Mouse (Mus musculus) heart, embryonic 15.5 days (tissue): ENCODE results near the gene Bmp5. TPM values are rescaled to one million over a fixed set of nuclear protein-coding genes. Genes with fewer than 3 reads are reported as not detected.
"Not testable (repeated sequence)": the region's sequence is repeated elsewhere in the genome, so short reads cannot be mapped to it uniquely, and the experiment has no call there.

Source experiments
- ATAC-seq: fragments of 200-750 bp; cut with Nextera tagmentation; replicated peaks from 2 replicates; pipeline ENCODE4 v1.8.0; 2017; ENCODE audit warnings: low read depth, moderate TSS enrichment; ENCODE audit not compliant: insufficient number of reproducible peaks, insufficient read depth, low FRiP score
- H3K27ac ChIP-seq: fragments of 300-500 bp; sonication (generic); 2 replicates; pipeline ENCODE4 v1.5.1; 2015; ENCODE audit warnings: mild to moderate bottlenecking, inconsistent platforms
- H3K27me3 ChIP-seq: fragments of 300-500 bp; sonication (generic); 2 replicates; pipeline ENCODE4 v1.6.1; 2015; ENCODE audit warnings: inconsistent platforms
- H3K36me3 ChIP-seq: fragments of 300-500 bp; sonication (generic); 2 replicates; pipeline ENCODE4 v1.6.1; 2015; ENCODE audit warnings: mild to moderate bottlenecking, inconsistent platforms
- H3K4me1 ChIP-seq: fragments of 300-500 bp; sonication (generic); replicated peaks from 2 replicates; pipeline ENCODE4 v1.6.1; 2015; ENCODE audit warnings: inconsistent platforms
- H3K4me2 ChIP-seq: fragments of 300-500 bp; sonication (generic); 2 replicates; pipeline ENCODE4 v1.6.1; 2015; ENCODE audit warnings: inconsistent platforms, mild to moderate bottlenecking, moderate library complexity
- H3K4me3 ChIP-seq: fragments of 300-500 bp; sonication (generic); 2 replicates; pipeline ENCODE4 v1.5.1; 2015; ENCODE audit warnings: mild to moderate bottlenecking, inconsistent platforms
- H3K9ac ChIP-seq: fragments of 300-500 bp; sonication (generic); 2 replicates; pipeline ENCODE4 v1.6.1; 2015; ENCODE audit warnings: mild to moderate bottlenecking, inconsistent platforms
- H3K9me3 ChIP-seq: fragments of 300-500 bp; sonication (generic); replicated peaks from 2 replicates; pipeline ENCODE4 v1.6.1; 2016; ENCODE audit warnings: inconsistent platforms
- WGBS: fragments of 180-500 bp; shearing (Covaris S2); methylation state at CpG from one replicate; pipeline ENCODE4 v1.1.7; 2015; ENCODE audit warnings: mixed read lengths; 5-methylcytosine and 5-hydroxymethylcytosine counted together
- polyA plus RNA-seq: library from polyadenylated mRNA; unstranded; fragments of >200 nt; fragmentation: Nextera tagmentation; extraction: Ambion mirVana; gene quantifications from 2 replicates; pipeline ENCODE4 v1.2.1, GENCODE M21; 2015

Bmp5 gene
- polyA plus RNA-seq, 1 experiment from 2014 or later = 5.4 TPM

DNA sequence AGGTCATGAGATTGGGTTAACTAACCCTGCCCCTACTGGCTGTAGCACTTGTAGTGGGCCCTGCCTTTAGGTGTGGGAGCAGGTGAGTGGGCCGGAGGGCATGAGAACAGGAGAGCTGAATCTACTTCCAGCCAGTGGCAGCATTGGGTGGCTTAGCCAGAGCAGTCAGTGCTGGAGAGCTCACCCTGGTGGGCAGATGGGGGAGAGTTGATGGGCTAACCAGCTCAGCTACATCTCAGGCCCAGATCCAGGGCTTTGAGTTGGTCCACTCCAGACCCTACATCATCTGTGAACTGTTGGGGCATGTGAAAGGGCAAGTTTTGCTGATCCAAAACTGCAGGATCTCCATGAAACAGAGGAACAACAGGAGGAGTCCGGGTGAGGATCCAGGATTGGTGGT lies 8.4 kb downstream of the Bmp5 start:
- H3K4me3 ChIP-seq = no peak overlapping the region
- H3K4me2 ChIP-seq = no peak overlapping the region
- H3K9me3 ChIP-seq = no peaks in the 10 kb centered on the region
- WGBS = 88% methylated on average over 2 of the region's 2 CpGs
- no peak for ATAC-seq
- peaks cover 10% of the 10 kb centered on the region for H3K4me1 ChIP-seq
- H3K36me3 ChIP-seq = no peaks in the 10 kb centered on the region
- no peaks in the 10 kb centered on the region for H3K27me3 ChIP-seq
- no peak overlapping the region for H3K9ac ChIP-seq
- H3K27ac ChIP-seq = no peak overlapping the region

DNA sequence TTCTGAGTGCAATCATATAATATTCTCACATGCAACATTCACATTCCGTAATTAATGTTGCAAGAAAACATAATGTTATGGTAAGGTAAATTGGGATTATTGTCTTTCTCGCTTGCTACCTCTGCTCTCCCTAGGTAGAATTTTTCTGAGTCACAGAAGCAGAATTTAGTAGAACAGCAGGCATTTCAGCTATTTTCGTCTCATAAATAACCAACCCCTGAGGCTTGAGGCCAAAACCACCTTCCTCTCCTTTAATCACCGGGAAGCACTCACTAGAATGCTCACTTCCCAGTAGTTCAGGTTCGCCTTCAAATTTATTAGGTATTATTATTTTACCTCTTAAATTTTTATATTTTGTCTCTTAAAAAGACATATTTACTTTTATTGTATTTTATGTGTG lies 10.8 kb downstream of the Bmp5 start:
- no peak overlapping the region for H3K27ac ChIP-seq
- no peaks in the 10 kb centered on the region for H3K36me3 ChIP-seq
- peaks cover 6% of the 10 kb centered on the region; the same call in 1 of the 2 replicates for H3K4me1 ChIP-seq
- no peak overlapping the region for H3K4me2 ChIP-seq
- H3K9ac ChIP-seq = no peak overlapping the region
- no peaks in the 10 kb centered on the region for H3K9me3 ChIP-seq
- H3K27me3 ChIP-seq = no peaks in the 10 kb centered on the region
- 95% methylated on average over 5 of the region's 5 CpGs for WGBS
- no peak overlapping the region for H3K4me3 ChIP-seq
- ATAC-seq = no peak

DNA sequence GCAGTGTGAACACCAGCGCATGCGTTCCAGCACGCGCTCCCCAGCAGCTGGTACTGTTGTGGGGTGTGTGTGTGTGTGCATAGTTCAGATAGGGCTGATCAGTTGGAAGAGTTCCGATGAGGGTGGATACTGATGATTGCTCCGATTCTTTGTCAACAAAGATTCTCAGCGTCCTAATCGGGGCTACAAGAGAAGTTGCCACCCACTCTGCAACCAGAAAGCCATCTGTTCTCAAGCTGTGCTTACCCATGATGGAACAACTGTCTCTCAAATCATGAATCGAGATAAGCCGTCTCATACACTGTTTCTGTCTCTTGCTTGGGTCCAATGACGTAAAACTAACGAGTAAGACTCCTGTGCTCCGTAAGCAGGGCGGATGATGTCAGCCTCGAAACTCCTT lies 12.0 kb downstream of the Bmp5 start:
- no peaks in the 10 kb centered on the region for H3K9me3 ChIP-seq
- H3K27me3 ChIP-seq = no peaks in the 10 kb centered on the region
- H3K4me3 ChIP-seq = no peak overlapping the region
- no peak overlapping the region for H3K4me2 ChIP-seq
- no peak overlapping the region for H3K27ac ChIP-seq
- no peaks in the 10 kb centered on the region for H3K36me3 ChIP-seq
- H3K4me1 ChIP-seq = no peaks in the 10 kb centered on the region; the same call in 1 of the 2 replicates
- H3K9ac ChIP-seq = no peak overlapping the region
- ATAC-seq = no peak
- 77% methylated on average over 15 of the region's 15 CpGs for WGBS

DNA sequence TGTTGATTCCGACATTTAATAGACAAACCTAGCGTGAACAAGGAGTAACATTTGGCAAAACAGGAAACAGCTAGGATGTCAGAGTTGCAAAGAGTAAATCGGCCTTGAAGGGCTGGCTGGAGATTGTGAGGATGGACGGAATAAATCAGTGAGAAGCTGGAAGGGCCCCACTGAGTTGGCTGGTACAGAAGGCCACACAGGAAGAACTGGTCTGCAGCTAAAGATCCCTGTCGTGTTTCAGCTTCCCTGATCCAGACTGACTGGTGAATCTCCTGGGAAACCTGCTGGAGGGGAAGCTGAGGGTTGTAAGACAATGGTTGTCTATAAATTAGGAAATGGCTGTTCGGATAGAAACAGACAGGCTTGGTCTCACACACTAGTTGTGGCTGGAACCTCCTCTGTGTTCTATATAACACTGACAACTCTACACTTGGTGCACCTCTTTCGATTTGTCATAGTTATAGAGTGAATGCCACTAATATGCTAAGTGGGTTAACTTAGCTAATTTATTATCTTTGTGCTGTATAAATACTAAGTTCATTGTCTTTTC lies 14.8 kb downstream of the Bmp5 start:
- Histone ChIP-seq H3K27me3 (no peaks in the 10 kb centered on the region), H3K4me2 (no peak overlapping the region), H3K4me1 (no peaks in the 10 kb centered on the region), H3K4me3 (no peak overlapping the region), H3K9me3 (no peaks in the 10 kb centered on the region), H3K36me3 (no peaks in the 10 kb centered on the region), H3K27ac (no peak overlapping the region), H3K9ac (no peak overlapping the region)
- no peak for ATAC-seq
- 66% methylated on average over 7 of the region's 7 CpGs for WGBS

DNA sequence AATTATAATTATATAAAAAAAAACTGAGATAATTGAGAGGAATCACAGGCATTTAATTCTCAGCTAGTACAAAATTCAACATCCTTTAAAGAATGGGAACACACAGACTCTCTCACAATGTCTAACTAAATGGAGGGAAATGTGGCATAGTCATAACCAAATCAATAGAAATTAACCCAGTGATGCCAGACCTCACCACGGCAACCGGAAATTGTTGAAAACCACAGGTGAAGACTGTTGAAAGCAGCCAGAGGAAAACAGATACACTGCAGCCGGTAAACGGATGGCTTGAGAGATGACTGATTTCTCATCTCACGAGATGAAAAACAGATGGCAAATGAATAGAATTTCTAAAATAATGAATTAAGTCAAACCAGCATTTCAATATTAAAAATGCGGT lies 29.8 kb downstream of the Bmp5 start:
- Histone ChIP-seq H3K27me3 (no peaks in the 10 kb centered on the region), H3K27ac (no peak overlapping the region), H3K4me1 (no peaks in the 10 kb centered on the region), H3K36me3 (no peaks in the 10 kb centered on the region), H3K9me3 (no peaks in the 10 kb centered on the region), H3K4me3 (no peak overlapping the region), H3K9ac (no peak overlapping the region), H3K4me2 (no peak overlapping the region)
- 77% methylated on average over 6 of the region's 6 CpGs for WGBS
- ATAC-seq = no peak

DNA sequence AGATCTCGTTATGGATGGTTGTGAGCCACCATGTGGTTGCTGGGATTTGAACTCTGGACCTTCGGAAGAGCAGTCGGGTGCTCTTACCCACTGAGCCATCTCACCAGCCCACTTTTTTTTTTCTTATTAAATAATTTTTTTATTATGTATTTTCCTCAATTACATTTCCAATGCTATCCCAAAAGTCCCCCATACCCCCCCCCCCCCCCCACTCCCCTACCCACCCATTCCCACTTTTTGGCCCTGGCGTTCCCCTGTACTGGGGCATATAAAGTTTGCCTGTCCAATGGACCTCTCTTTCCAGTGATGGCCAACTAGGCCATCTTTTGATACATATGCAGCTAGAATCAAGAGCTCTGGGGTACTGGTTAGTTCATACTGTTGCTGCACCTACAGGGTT lies 33.0 kb downstream of the Bmp5 start:
- WGBS = 91% methylated on average over 4 of the region's 4 CpGs
- H3K4me1 ChIP-seq, H3K4me2 ChIP-seq, H3K36me3 ChIP-seq, H3K9me3 ChIP-seq, H3K27ac ChIP-seq, ATAC-seq, H3K4me3 ChIP-seq, H3K9ac ChIP-seq, H3K27me3 ChIP-seq: not testable (repeated sequence)

DNA sequence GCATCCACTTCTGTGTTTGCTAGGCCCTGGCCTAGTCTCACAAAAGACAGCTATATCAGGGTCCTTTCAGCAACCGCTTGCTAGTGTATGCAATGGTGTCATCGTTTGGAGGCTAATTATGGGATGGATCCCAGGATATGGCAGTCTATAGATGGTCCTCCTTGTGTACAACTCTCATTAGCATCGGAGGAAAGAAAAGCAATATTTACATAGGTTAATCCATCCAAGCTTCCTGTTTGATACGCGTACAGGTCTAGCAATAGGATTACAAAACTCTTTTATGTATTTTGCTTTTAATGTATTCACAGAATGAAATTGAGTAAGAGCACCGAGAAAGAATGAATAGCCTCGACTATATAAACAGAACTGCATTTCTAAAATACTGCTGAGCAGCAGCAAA lies 33.5 kb downstream of the Bmp5 start:
- peaks cover 4% of the 10 kb centered on the region; the same call in 1 of the 2 replicates for H3K4me1 ChIP-seq
- no peaks in the 10 kb centered on the region for H3K9me3 ChIP-seq
- no peaks in the 10 kb centered on the region for H3K36me3 ChIP-seq
- no peak overlapping the region for H3K9ac ChIP-seq
- no peak overlapping the region for H3K4me2 ChIP-seq
- H3K4me3 ChIP-seq = no peak overlapping the region
- no peaks in the 10 kb centered on the region for H3K27me3 ChIP-seq
- ATAC-seq = no peak
- no peak overlapping the region for H3K27ac ChIP-seq
- WGBS = 86% methylated on average over 7 of the region's 7 CpGs

DNA sequence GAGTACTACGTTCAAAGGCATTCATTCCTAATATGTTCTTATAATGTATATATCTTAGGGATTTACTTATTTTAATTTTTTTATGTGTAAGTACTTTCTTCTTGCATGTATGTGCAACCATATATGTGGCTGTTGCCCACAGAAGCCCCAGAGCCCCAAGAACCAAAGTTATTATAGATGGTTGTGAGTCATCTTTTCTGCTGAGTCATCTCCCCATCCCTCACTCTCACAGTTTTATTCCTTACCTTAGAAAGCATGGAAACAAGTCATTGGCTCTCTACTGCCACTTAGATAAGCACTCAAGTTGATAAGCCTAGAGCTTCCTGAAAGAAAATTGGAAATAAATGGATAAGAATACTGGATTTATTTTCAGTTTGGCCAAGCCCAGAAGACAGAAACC lies 40.0 kb downstream of the Bmp5 start:
- H3K9me3 ChIP-seq = no peaks in the 10 kb centered on the region
- H3K9ac ChIP-seq = no peak overlapping the region
- H3K27ac ChIP-seq = no peak overlapping the region
- H3K4me1 ChIP-seq = peaks cover 7% of the 10 kb centered on the region; the same call in 1 of the 2 replicates
- H3K4me2 ChIP-seq = no peak overlapping the region
- WGBS = 91% methylated on average over 1 of the region's 1 CpGs
- ATAC-seq = no peak
- H3K36me3 ChIP-seq = no peaks in the 10 kb centered on the region
- no peaks in the 10 kb centered on the region for H3K27me3 ChIP-seq
- no peak overlapping the region for H3K4me3 ChIP-seq

DNA sequence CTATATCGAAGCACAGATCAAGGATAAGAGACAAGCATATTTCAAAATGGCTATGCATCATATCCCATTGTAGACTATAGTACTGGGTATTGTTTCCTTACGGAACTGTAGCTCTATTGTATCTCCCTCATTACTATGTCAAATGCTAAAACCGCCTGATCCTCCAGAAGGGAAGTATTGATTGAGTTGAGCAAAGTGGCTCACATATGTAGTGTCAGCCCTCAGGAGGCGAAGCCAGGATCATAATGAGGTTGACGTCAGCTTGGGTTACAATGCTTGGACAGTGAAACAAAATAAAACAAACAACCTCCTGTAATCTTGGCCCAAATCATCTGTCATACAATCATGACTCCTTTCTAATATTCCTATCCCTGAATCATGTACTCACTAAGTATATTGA lies 43.2 kb downstream of the Bmp5 start:
- Histone ChIP-seq H3K9ac (no peak overlapping the region), H3K27ac (no peak overlapping the region), H3K36me3 (no peaks in the 10 kb centered on the region), H3K27me3 (no peaks in the 10 kb centered on the region), H3K4me2 (no peak overlapping the region), H3K4me3 (no peak overlapping the region), H3K4me1 (0 out of 2 replicates have a peak, but pooled peaks cover 3% of the 10 kb centered on the region), H3K9me3 (no peaks in the 10 kb centered on the region)
- no peak for ATAC-seq
- WGBS = 89% methylated on average over 5 of the region's 5 CpGs

DNA sequence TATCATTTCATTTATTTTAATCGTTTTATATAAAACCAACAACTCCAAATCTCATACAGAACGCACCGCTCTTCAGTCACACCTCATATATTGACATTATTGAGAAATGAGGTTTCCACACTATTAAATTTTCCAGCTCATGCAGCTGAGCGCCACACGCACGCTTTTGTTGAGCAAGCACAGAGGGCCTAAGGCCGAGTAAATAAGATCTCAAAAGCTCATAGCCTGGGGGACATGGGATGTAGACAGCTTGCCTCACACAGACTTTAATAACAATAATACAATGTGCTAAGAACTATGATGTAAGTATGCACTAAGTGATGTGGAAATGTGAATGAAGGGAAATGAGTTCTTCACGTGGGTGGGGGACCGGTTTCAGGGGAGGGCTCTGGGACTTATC lies 57.3 kb downstream of the Bmp5 start:
- Histone ChIP-seq H3K4me2 (no peak overlapping the region), H3K27ac (no peak overlapping the region), H3K4me3 (no peak overlapping the region), H3K9me3 (no peaks in the 10 kb centered on the region), H3K27me3 (no peaks in the 10 kb centered on the region), H3K4me1 (0 out of 2 replicates have a peak, but pooled peaks cover 2% of the 10 kb centered on the region), H3K9ac (no peak overlapping the region), H3K36me3 (no peaks in the 10 kb centered on the region)
- ATAC-seq = no peak
- 81% methylated on average over 9 of the region's 9 CpGs for WGBS

DNA sequence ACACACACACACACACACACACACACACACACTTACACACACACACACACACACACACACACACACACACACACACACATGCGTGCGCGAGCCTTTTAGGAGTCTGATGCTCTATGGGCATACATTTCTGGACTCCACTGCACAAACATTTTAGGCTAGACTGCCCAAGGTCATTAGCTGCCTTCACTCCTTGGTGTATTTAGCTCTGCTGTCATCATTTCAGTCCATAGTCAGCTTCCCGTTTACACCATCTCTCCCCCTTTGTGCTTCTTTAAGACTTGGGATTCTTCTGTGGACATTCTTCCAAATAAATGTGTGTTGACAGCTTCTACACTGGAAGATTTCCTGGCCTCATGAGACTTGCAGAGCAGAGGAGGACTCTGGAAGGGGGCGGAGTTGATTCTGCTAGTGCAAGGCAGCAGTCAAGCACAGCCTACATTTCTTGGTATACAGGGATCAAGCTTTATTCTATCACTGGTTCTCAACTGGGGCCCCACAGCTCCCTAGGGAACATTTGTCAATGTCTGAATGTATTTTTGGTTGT lies 58.1 kb downstream of the Bmp5 start:
- 61% methylated on average over 5 of the region's 5 CpGs for WGBS
- Histone ChIP-seq H3K36me3 (no peaks in the 10 kb centered on the region), H3K27ac (no peak overlapping the region), H3K4me2 (no peak overlapping the region), H3K27me3 (no peaks in the 10 kb centered on the region), H3K4me3 (no peak overlapping the region), H3K9ac (no peak overlapping the region), H3K4me1 (0 out of 2 replicates have a peak, but pooled peaks cover 2% of the 10 kb centered on the region), H3K9me3 (no peaks in the 10 kb centered on the region)
- no peak for ATAC-seq

DNA sequence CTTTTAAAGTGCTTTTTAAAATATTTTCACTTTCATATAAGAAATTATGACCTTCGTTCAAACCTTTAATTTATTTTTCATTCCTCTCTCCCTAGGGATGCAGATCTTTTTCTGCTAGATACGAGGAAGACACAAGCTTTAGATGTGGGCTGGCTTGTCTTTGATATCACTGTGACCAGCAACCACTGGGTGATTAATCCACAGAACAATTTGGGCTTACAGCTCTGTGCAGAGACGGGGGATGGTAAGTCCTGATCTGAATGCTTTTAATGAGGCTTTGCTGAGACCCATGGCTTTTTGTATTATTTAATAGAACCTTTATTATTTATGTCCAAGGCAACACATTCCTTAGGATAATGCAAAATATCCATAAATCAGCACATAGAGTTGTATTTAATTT lies 64.3 kb downstream of the Bmp5 start:
- WGBS = 71% methylated on average over 3 of the region's 3 CpGs
- H3K4me3 ChIP-seq = no peak overlapping the region
- H3K4me1 ChIP-seq = no peaks in the 10 kb centered on the region
- no peaks in the 10 kb centered on the region for H3K9me3 ChIP-seq
- no peaks in the 10 kb centered on the region for H3K36me3 ChIP-seq
- H3K27me3 ChIP-seq = no peaks in the 10 kb centered on the region
- H3K4me2 ChIP-seq = no peak overlapping the region
- H3K27ac ChIP-seq = no peak overlapping the region
- no peak overlapping the region for H3K9ac ChIP-seq
- no peak for ATAC-seq
